Mouse (Mus musculus) erythroblast, adult 5-6 weeks (primary cell): ENCODE results near the gene Slitrk6. TPM values are rescaled to one million over a fixed set of nuclear protein-coding genes. Genes with fewer than 3 reads are reported as not detected.

Experiments used
- ATAC-seq: replicated peaks from 2 replicates; pipeline ENCODE4 v1.8.0; 2016; ENCODE audit warnings: moderate number of reproducible peaks, mild to moderate bottlenecking, moderate TSS enrichment, inconsistent platforms; ENCODE audit not compliant: poor library complexity, low FRiP score, severe bottlenecking
- total RNA-seq, 2 experiments: library from RNA; stranded (forward) in 1 of 2; stranded (reverse) in 1 of 2; fragments of 150-400 nt in 1 of 2; fragments of 200-764, 138-1000 nt in 1 of 2; gene quantifications; 2 replicates each; pipeline versions ENCODE4 v1.2.3 to v1.2.4; 2015 to 2017; ENCODE audit warnings: low replicate concordance in 2 of 2

Slitrk6 gene
- total RNA-seq (2015; ENCODE audit: low replicate concordance) (not detected in 2 replicates), total RNA-seq (2017; ENCODE audit: low replicate concordance) (0.28 TPM in 1 of 2 replicates, not detected in the other)

- ATAC-seq: no peak
Observed at GRCm38 (mm10) chr14:110754484-110755307, at the start of gene Slitrk6. Gene Slitrk6 (minus strand): TSS chr14:110755149.

GRCm38 (mm10) chr14:110777546-110777945 lies 22.6 kb upstream of the Slitrk6 start:
- no peak for ATAC-seq

GRCm38 (mm10) chr14:110770694-110771093 lies 15.7 kb upstream of the Slitrk6 start:
- ATAC-seq: no peak

GRCm38 (mm10) chr14:110762588-110763220 lies 7.8 kb upstream of the Slitrk6 start:
- ATAC-seq: no peak

GRCm38 (mm10) chr14:110760909-110761308 lies 6.0 kb upstream of the Slitrk6 start:
- no peak for ATAC-seq

GRCm38 (mm10) chr14:110755308-110755650 lies 330 bp upstream of the Slitrk6 start:
- ATAC-seq: no peak

- ATAC-seq: no peak
Observed at GRCm38 (mm10) chr14:110739861-110740260, 15.1 kb downstream of the Slitrk6 start.

GRCm38 (mm10) chr14:110739368-110739767 lies 15.6 kb downstream of the Slitrk6 start:
- ATAC-seq: no peak

- no peak for ATAC-seq
Observed at GRCm38 (mm10) chr14:110728344-110728910, 26.5 kb downstream of the Slitrk6 start.

- no peak for ATAC-seq
Observed at GRCm38 (mm10) chr14:110724026-110724576, 30.8 kb downstream of the Slitrk6 start.
